Mouse (Mus musculus) retina, postnatal 1 day (tissue): ENCODE data around the gene Fam170b.

ENCODE experiments used
- DNase-seq: peaks from one replicate; pipeline ENCODE4 v3.0.0-alpha.2; 2012

Gene Fam170b

DNA sequence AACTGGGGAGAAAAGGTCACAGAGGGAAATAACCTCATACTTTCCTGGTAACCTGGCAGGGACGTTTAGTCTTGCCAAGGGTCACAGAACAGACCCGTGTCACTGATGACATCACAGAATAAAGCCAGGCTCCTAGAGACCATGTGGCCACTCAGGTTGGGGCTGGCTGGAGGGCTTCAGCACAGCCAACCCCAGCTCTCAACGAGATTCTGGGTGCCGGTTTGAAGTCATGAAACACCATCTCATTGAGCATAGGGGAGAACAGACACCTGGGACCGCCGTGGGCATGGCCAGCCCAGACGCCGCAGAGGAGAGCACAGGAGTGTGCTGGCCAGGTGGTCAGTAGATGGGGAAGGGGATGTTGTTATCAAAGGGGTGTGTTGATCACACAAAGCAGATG is at the start of gene Fam170b:
Fam170b (plus strand) TSS at position 116 of the 400 bp plus-strand sequence.
- DNase-seq = no peak

DNA sequence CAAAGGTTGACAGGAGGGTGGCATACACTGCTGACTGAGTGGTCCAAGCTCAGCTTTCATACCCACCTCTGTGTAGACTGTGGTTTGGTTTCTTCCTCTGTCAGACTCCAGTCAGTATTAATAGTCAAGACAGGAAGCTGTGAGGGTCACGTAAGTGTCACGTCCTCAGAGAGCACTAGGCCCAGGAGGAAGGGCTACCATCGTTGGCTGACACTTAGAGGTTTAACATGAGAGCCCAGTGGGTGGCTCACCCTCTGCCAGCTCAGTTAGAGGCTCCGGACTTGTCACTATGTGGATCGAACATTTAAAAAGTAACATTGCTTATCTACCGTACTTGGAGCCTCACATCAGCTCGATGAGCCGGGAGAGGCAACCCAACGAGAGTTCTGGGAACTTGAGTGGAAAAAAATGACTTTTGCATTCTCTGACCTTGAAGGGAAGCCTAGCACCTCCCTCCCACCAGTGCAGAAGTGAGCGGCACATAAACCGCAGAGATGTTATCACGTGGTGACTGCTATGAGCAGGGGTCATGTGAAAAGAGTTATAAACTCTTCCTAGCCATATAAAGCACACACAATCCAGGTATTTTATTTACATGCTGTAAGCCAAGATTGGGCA is 49.5 kb upstream of the Fam170b start:
- no peak for DNase-seq

DNA sequence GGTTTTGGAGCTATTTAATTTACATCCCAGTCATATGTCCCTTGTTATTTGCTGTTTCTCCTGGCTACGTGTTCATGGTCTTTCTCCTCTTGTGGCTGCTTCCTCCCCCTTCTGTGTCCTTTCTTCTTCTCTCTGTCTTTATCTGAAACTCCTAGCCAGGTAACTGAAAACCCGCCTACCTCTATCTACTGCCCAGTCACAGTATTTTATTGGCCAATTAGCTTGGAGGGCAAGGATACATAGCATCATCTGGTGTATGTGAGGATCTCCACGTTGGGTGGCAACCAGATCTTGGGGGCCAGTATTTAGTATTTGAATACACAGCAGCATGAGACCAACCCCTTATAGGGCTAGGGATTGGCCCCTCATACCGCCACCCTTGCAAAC is 49.0 kb upstream of the Fam170b start:
- no peak for DNase-seq

DNA sequence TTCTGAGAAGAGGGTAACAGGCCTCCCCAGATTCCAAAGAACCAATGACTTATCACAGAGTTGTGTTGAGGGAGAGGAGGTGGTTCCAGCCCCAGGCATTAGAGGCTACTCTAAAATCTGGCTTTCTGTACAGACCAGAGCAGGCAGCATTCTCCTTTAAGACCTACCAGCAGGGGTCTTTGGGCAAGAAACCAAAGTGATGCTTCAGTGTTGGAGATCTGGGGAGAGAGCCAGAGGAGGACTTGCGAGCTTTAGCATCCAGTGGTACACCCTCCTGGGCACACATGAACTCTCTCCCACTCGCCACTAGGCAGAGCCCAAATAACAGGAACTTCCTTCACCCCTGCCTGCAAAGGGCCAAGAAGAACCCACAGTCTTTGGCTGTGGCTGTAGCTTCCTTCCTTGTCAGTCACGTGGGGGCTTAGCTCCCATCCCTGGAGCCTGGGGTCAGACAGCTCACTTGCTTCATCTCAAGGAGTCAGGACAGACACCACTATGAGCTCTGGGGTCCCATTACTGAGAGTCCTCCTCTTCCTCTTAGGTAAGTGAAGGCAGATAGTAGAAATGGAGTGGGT is 48.1 kb upstream of the Fam170b start, which contains the start of gene Tmem273:
Tmem273 (plus strand) TSS at position 408 of the 575 bp plus-strand sequence.
- DNase-seq = no peak

DNA sequence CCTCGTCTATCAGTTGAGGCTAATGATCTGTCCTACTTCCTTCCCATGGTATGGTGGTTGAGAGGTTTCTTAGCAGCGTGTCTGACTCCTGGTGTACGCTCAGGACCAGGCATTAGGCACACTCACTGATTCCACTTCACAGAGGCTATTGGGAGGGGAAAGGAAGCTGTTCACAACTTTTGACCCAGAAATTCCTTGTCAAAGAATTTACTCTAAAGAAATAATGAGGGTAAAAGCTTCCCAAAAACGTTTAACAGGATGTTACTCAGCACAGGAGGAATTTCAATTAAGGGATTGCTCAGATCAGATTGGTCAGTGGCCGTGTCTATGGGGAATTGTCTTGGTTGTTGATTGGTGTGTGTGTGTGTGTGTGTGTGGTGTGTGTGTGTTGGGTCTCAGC is 46.1 kb upstream of the Fam170b start:
- peak; percentile 15 for DNase-seq

DNA sequence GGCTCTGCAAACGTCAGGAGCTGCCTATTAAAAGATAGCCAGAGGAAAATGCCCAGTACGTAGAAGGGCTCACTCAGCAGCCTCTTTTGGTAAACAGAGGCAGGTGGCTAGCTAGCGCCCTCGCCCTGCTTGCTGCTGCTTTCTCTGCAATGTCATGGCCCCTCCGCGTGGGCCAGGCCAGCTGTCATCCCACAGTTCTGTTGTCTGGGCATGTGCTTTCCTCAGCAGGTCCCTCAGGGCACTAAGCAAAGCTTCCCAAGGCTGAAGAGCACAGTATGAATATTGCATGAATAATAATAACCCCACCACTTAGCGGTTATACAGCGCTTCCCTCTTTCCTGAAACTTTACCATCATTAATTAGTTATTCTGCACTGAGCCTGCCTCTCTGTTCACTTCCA is 37.4 kb upstream of the Fam170b start:
- peak; percentile 35 for DNase-seq

DNA sequence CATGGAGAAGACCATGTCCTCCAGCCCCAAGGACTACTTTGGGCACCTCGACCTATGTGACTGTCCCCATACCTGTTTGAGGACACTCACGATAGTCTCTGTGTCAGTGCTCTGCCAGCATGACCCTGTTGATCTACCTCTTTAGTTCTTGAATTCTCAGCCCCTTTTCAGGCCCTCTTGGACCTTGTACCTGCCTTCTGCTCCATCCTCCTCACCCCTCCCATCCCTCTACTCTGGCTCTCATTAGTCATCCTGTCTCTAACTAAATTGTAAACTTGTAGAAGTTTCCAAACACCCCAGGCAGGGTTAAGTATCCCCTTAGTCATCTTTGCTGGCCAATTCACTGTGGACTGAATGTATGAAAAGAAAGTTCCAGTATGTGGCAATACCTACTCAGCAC is 36.0 kb upstream of the Fam170b start:
- DNase-seq = no peak

DNA sequence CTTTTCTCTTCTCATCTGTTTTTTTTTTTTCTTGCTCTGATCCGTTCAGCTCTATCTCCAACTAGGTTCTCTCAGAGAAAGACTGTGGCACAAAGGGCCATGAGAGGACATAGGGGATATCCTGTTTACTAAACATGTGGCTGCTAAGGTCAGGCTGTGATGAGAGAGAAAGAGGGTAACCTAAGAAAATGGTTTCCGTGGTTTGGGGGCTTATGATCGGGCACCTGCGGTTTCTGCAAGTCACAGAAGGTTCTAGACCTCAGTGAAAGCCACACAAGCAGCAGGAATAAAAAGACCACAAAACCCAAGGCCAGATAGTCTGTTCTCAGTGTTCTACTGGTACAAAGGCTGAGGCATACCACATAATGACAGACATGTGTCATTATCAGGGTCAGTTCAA is 35.4 kb upstream of the Fam170b start:
- no peak for DNase-seq

DNA sequence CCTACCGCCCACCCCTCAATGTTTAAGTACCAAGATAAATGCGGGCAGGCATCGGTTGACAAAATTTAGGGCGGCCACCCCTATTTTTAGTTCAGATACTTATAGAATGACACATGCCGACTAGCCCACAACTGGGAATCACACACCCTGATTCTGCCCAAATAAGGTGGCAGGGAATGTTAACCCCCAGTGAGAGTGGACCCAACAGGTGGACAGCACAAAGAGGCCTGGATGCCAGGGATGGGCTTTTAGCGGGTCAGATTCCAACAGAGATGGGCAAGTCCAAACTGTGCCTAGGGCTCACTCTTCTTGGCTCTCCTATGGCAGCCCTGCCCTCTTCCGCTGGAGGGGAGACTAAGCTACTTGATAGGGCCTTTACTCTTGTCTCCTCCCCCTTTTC is 33.7 kb upstream of the Fam170b start:
- DNase-seq = no peak

DNA sequence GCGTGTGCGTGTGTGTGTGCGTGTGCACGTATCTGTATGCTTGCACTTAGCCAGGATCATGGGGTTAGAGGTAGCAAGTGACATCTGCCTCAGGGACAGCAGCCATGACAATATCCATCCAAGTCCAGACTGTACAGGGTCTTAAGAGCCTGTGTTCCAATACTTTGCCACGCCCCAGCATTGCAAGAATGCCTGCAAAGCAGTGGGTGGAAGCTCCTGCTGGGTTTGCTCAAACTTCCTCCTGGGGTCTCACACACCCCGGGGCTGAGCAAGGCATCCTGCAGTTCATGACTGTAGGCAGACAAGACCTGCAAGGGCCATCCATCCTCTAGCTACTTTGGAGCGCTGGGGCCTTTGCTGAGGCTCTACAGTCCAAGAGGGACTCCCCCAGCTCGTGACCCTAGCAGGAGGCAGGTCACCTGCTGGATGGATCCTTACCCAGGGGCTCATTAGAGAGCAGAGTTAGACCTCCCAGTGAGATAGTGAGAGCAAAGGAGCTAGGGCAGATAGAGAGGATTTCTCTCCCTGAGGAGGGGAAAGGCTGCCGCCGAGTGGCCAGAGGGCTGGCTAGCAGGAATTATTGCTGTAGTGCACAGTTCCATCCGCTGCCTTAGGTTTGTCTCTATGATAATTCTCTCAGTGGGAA is 32.6 kb upstream of the Fam170b start:
- DNase-seq = peak; percentile 76

DNA sequence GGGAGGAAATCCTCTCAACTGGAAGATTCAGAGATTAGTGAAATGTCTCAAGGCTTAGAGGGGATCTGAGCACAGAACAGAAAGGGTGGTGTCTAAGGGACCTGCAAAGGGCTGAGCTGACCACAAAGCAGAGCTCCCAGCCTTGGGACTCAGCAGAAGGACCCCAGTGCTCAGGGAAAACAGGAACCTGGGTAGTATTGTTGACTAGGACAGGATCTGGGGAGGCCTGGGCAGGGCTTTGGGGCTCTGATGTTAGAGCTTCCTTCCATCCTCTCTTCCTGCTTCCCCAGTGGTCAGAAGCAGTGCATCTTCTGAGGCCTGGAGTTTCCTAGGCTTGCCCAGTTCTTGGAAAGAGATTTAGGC is 32.1 kb upstream of the Fam170b start:
- no peak for DNase-seq

DNA sequence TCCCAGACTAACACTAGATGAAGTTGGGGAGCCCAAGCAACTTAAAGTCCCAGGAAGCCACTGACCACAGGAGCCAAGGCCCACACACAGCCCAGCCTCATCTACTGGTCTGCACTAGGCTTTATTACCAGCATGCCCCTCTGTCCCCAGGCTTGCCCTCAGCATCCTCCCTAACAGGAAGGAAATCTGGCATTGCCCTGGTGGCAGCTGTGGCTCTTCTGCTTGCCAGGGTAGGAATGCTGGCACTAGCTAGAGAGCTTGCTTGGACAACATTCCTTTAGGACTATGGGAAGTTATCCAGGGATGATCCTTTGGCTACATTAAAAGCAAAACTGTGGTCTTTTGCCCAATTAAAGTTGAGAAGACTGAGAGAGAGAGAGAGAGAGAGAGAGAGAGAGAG is 23.7 kb upstream of the Fam170b start:
- no peak for DNase-seq

DNA sequence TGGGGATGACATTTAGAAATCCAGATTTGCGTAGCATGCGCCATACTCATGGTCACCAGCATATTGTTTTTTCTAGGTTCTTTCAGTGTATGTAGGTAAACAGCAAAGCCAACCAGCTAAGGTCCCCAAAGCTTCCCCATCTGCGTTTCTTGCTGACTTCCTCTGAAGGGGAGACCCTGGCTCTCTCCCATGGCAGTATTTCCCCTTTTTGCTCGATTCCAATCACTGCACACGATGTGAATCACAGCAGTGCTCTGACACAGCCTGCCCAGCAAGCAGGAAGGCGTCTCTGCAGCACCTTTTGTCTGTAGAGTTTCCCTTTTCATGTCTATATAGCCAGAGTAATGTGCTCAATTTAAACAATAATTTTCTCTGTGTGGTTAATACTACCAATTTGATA is 21.3 kb upstream of the Fam170b start:
- no peak for DNase-seq

DNA sequence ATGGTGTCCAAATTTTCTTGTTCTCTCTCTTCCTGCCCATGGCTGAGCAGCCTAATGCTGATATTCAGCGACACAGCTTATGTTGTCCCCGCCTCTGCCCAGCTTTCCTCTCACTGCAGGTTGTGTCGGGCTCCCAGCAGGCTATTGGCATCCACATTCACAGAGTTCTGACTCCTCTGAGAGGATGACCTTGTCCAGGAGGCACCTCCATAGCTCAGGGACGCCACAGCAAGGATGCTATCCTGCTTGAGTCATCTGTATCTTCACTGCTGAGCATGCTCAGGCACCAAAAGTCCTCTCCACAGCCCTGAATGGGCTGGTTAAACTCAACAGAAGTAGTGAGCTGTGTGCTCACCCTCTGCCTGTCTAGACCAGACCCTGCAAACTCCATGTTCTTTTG is 18.8 kb upstream of the Fam170b start:
- no peak for DNase-seq

DNA sequence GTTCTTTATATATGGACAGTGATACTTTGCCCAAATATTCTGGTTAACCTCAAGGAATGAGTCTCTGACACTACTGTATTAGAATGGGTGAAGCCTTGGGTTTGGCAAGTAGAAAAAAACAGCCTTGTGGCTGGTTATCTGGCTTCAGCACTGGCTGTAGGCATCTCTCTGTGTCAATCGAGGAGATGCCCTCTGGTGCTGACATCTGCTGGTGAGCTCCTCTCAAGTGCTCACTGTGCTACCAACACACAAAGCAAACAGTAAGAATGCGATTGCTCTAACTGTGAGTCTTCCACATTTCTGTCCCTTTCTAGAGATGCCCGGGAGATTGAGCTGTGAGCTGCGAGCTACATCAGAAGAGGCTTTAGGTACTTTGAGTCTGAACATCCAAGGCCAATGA is 17.2 kb upstream of the Fam170b start:
- DNase-seq = no peak

DNA sequence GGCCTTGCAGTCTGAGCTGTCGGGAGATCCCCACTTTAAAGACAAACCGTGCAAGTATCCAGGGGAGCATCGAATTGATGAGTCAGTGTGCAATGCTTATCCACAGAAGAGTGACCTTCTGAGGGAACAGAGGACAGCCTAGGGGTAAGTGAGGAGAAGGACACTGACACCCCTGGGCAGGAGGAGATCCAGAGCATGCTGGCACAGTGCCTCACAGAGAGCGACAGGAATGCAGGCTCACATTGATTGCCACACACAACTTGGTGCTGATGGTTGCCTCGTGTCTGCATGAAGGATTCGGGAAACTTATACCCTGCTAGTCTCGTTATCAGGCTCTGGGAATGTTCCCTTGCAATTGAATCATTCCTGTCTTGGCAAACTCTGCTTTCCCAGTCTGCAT is 16.5 kb upstream of the Fam170b start:
- DNase-seq = peak; percentile 36

DNA sequence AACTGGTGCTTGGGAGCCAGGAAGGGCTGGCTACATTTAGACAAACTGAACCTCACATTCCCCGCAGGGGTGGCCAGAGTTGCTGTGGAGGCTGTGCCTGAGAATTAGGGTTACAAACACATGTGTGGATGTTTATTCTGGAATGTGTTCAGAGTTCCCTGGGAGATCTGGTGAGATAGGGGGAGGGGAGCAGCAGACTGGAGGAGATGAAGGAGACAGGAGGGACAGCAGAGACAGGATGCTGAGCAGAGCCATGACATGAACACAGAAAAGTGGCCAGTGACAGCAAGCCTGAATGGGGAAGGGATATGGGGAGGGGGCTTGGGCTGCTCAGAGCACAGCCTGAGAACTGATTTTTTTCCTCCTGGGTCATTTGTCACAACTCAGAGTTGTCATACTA is 14.5 kb upstream of the Fam170b start:
- DNase-seq = peak; percentile 32

DNA sequence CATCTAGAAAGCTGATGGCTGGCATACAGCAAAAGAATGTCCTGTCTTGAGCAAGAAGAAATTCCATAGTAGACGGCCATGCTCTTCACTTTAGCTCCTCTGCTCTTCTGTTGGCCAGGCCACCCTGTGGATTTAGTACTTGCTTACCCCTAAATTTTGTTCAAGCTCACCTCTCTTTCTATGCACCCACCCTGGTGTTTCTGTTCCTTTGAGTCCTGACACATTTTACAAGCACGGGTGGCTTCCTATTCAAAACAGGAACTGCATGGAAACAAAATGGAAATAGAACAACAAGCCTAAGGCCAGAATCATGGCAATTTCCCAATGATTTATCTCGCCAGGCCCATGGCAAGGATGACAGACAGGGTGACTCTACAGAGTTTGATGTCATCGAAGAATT is 10.9 kb upstream of the Fam170b start:
- DNase-seq = no peak

DNA sequence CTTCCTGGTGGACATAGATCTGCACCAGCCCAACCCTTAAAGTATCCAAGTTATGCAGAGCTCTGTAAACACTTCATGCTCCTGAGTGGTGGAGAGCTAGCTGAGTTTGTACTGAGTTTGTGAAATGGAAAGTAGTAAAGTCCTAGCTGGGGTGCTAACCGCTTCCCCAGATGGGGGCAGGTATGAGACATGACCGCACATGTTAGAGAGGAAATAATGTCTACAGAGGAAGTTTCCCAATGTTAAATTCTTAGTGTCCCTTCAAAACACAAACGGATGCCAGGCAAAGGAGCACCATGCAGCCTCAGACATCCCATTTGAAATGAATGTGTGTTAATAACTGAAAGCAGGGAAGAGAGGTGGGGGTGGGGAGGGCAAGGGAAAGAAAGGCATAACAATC is 9.9 kb upstream of the Fam170b start:
- DNase-seq = no peak

DNA sequence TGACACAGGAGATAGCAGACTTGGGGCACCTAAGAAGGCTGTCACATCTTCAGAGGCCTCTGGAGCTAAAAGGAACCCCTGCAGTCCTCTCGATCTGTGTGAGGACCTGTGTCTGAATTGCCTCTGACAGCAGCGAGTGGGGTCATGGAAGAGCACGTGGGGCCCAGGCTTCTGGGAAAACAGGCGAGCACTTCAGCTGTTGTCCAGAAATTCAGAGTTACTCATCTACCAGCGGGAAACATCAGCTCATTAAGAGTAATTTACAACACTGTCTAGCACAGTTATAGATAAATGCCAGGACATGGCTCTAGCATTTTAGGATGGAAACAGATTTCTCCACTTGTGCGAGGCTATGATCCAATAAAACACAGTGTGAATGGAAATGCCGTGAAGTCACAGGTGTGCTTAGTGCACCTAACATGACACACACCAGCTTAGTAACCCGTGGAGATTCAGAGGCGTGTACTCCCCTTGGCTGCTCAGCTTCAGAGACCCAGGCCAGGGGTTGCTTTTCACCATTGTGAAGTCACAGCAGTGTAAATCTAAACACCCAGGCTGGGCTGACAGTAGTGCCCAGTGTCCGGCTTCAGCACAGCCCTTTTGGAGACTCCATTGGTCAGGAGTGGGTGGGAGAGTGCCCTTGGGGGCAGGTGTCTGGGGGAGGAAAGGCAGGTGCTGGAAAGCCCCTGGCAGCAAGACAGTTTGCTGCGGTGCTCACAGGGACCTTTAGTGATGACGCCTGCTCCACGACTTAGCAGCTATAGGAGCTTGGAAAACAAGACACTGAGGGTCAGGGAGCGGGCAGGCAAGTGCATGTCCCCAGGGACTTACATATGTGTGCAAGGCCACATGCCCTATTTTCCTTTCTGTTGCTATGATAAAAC is 9.3 kb upstream of the Fam170b start:
- peak; percentile 78 for DNase-seq

DNA sequence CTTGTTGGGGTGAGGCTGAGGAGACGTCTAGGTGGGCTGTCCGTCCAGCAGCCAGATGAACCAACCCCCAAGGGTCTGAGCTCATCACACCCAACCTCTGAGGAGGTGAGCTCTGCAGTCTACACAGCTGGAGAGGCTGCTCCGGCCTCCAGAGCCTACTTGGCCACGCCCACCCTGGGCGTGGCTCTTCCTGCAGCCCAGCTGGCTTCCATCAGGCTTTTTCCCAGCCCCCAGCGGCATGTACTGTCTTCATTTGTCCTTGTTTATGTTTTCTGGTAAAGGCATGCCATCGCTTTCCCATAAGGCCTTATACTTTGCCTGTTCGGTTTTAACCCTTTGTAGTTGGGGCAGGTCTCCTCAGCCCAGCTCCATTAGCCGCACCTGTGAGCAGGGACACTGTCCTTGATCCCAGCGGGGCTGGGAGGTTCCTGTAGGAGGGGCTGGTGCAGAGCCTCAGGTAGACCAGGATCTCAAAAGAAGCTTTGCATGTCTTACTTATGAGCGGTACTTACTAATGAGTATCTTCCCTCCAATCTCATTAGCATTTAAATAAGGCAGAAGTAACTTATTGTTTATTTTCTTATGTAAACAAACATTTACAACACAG is 8.2 kb upstream of the Fam170b start:
- peak; percentile 82 for DNase-seq

DNA sequence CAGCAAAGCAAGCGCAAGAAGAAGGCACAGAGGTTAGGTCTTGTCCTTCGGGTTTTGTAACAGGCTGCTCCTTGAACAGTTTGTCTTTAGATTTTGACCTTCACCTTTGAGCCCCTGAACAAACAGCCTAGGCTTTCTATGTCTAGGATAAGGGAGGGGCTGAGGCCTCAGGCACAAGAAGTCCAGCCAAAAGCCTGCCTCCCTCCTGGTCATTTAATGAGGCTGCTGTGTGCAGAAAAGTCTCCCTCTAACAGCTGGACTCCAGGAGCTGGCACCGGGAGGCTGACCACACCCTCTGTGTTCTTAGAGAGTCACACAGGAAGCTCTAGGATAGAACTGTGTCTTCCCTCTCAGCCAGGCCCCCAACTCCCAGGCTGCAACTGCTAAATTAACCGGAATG is 6.6 kb upstream of the Fam170b start:
- DNase-seq = peak; percentile 25

DNA sequence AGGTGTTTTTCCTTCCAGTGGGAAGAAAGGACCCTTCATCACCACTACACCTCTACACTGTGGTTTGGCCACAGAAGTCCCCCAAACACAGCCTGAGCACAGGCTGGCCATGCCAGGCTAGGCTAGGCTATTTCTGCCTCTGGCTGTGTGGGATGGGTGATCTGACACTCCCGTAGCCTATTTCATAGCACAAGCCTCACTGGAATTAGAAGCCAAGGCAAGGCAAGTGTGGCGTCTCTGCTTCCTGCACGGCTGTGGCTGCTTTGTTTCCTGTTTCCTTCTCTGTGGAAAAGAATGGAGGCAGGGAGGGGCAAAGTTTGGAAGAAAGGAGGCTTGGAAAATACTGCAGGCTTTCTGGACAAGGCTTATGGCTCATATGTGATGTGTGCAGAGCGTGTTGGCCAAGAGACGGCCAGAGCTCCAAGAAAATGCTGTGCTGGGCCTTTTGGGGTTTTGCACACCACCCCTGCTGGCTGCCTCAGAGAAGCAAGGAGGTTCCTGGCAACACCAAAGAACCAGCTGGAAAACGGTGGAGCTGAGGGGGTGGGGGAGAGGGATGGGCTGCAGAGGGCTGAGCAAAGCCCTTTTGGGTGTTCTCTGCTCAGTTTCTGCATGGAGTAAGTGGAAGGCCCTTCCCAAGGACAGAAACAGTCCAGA is 5.6 kb upstream of the Fam170b start:
- no peak for DNase-seq
